Mouse (Mus musculus) ovary, postnatal 14 days (tissue): ENCODE results near the gene Abhd8.
"Not testable (repeated sequence)": the region's sequence is repeated elsewhere in the genome, so short reads cannot be mapped to it uniquely, and the experiment has no call there.

ENCODE experiments used
- DNase-seq: peaks from one replicate; pipeline ENCODE4 v3.0.0; 2022; ENCODE audit warnings: low spot score

The Abhd8 gene

GRCm38 (mm10) chr8:71460716-71461115 is 2.7 kb downstream of the Abhd8 start:
- no peak for DNase-seq

DNA sequence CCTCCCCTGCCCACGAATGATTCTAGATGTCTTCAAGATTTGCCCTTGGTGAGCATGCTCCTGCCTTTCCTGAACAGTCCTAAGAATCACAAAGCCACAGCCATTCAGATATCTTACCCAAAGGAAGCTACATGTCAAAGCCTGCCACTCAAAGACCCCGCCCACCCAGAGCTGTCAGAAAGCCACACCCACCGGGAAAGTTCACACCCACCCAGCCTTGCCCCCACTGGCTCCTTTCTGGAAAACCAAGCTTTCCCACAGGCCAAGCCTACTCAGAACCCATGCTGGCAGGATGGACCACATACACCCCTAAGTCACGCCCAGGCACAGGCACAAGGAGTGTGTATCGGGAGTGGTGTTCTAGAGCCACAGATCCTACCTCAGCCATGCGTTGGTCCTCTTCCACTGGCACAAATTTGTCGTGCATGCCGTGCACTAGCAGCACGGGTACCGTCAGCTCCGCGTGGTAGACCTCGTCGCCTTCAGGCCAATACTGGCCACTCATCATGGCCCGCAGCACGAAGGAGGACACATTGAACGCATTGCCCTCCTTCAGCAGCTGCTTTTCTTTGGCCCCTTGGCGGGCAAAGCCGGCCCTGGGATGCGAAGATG is 5.7 kb downstream of the Abhd8 start:
- no peak for DNase-seq

- no peak for DNase-seq
These were observed 6.5 kb downstream of the Abhd8 start for GRCm38 (mm10) chr8:71456906-71457305.

DNA sequence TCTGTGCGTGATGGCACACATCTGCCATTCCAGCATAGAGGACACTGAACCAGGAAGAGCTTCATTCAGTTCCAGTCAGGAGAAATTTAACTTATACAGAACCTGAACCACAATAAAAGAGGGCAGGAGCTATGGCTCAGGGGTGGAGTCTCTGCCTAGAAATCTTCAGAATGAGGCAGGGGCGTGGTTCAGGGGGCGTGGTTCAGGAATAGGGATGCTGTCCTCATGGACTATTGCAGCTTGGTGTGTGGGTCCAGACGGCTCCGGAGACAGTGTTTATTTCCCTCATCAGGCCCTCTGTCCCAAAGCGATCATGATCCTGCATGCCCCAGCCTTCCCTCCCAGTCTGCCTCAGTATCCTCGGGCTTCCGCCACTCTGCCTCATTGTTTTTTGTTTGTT is 8.8 kb downstream of the Abhd8 start:
- DNase-seq = no peak

DNA sequence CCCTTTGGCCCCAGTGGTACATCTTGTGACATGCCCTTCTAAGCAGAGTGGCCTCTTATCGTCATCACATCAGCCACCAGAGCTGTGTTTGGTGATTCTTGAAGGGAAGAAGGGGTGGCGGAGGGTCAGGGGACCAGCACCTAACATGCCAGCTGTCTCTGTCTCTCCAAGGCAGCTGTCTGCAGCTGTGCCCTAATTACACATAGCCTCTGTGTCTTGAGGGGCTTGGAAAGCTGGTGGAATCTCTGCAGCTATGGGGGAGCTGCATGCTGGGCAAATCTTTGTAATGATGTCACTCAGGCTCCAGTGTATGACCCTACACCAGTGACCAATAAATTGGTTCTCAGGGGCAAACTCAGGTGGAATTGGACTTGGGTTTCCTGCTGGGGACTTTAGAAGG is 10.8 kb downstream of the Abhd8 start:
- DNase-seq = no peak

- DNase-seq = no peak
These were observed 11.7 kb downstream of the Abhd8 start for GRCm38 (mm10) chr8:71451777-71452176.

DNA sequence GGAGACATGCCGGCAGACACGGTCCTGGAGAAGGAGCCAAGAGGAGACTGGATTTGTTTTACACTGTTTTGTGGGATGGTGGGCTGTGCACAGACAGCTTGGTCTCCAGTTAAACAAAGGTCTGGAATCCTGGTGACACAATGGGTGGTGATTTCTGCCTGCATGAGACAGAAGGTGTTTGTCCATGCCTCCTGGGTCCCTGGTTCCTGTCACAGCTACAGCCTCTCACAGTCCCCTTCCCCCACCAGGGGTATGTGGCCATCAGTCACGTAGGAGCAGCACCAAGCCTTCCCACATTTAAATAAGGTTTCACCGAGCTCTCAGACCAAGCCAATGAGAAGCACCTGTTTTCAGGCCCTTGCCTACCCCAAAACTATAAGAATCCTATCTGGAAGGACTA is 12.1 kb downstream of the Abhd8 start:
- DNase-seq = no peak

DNA sequence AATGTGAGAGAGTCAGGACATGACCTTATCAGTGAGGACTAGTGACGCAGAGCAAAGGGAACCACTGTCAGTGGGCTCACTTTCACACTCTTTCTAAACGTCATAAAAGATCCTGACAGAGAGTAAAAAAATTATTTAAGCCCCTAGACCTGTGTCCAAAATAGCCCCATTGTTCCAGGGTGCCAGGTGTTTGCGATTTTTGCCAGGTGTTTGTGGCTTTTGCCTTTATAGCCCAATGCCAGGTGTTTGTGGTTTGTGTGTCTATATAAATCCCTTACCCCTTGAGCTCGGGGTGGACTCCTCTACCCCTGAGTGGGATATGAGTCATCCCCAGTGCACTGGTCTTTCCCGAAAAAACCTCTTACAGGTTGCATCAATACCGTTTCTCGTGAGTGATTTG is 18.4 kb downstream of the Abhd8 start:
- no peak for DNase-seq

- peak; percentile 51 for DNase-seq
These were observed 22.1 kb downstream of the Abhd8 start for GRCm38 (mm10) chr8:71441404-71441803.

DNA sequence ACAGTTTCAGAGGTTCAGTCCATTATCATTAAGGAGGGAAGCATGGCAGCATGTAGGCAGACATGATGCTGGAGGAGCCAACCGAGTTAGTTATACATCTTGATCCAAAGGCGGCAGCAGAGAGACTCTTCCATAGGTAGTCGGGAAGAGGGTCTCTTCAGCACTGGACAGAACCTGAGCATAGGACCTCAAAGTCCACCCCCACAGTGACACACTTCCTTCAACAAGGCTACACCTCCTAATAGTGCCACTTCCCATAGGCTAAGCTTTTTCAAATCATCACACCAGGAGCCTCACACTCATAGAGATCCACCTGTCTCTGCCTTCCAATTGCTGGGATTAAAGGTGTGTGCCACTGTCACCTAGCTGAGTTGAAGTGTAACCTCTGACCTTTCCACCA is 26.4 kb downstream of the Abhd8 start:
- no peak for DNase-seq

DNA sequence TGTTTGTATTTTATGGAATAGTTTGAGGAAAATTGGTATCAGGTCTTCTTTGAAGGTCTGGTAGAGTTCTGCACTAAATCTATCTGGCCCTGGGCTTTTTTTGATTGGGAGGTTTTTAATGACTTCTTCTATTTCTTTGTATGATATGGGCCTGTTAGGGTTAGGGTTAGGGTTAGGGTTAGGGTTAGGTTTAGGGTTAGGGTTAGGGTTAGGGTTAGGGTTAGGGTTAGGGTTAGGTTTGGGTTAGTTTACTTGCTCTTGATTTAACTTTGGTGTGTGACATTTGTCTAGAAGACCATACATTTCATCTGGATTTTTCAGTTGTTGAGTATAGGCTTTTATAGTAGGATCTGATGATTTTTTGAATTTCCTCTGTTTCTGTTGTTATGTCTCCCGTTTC is 30.5 kb downstream of the Abhd8 start:
- not testable (repeated sequence) for DNase-seq

DNA sequence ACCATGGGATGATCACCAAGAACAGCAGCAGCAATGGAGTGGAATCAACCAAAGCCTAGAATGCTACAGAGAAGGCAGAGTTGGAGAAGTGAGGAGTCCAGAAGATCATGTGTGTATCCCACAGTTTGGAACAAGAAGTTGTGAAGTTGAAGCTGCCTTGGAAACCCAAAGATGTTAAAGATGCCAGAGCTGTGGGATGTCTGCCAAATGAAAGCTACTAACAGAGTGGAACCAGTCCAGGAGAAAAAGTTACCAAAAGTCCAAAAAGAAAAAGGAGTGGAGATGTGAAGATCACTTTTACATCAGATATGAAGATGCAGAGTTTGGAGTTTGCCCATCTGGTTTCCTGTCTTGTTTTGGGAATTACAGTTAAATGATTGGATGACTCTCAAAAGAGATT is 41.3 kb downstream of the Abhd8 start:
- DNase-seq = no peak

DNA sequence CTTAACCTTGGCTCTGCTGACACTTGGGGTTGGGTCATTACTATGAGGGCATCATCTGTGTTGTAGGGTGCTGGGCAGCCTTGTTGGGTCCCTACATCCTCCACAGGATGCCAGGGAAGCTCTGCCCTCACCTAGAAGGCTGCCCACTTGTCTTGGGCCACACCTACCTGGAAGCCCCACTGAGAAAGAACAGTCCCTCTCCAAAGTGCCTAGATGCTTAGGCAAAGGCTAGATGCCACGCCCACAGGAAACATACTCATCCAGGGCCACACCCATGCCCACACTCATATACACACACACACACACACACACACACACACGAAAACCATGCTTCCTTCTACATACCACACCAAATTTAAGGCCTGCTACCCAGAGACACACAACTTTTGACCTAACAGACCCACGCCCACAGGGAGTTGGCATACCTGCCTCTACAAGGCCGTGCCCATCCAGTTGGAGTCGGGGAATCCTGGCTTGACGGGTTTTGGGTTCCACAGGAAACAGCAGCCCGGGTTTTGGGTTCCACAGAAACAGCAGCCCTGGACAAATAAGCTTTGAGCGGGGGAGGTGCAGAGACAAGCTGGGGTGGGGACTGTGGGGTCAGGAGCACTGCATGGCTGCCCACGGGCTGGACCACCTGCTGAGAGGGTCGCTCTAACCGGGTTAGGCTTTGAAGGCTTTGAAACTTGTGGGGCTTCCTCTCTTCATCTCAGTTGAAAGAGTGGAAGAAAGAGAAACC is 51.8 kb downstream of the Abhd8 start:
- no peak for DNase-seq

DNA sequence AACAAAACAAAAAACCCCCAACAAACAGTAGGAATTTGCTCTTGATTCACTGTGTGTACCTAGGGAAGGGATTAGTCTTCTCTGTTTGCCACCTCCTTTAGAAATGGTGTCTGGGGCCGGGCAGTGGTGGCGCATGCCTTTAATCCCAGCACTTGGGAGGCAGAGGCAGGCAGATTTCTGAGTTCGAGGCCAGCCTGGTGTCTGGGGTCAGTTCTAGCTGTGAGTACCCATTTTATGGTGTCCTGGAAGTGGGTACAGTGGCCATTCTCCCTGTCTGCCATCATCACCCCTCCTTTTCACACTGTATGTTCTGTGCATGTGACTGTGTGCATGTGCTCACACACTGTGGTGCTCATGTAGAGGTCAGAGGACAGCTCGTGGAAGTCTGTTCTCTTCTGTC is 55.2 kb downstream of the Abhd8 start:
- DNase-seq = no peak

- no peak for DNase-seq
These were observed 56.0 kb downstream of the Abhd8 start for GRCm38 (mm10) chr8:71407441-71407840.
